Mouse (Mus musculus): Measurements from ENCODE around the gene Tas2r139.
"Not testable (repeated sequence)": the region's sequence is repeated elsewhere in the genome, so short reads cannot be mapped to it uniquely, and the experiment has no call there.

Gene Tas2r139

GRCm38 (mm10) chr6:42140636-42141035, at the start of gene Tas2r139:
Gene Tas2r139 (plus strand): TSS chr6:42140936.
- DNase-seq: no peak

- DNase-seq: not testable (repeated sequence)
Observed at GRCm38 (mm10) chr6:42151115-42151514, 10.4 kb downstream of the Tas2r139 start.

GRCm38 (mm10) chr6:42182462-42182861, 41.7 kb downstream of the Tas2r139 start:
- DNase-seq: no peak

GRCm38 (mm10) chr6:42186230-42186629, 45.5 kb downstream of the Tas2r139 start:
- DNase-seq: no peak
